Mouse (Mus musculus): Measurements from ENCODE around the gene Gpcpd1.

Gpcpd1 gene

GRCm38 (mm10) chr2:132517194-132517836 lies 70.2 kb downstream of the Gpcpd1 start:
- no peak for DNase-seq (ENCODE audit: low read depth, low spot score)

- DNase-seq (ENCODE audit: low read depth, low spot score): peak; percentile 82
Measured at GRCm38 (mm10) chr2:132516130-132517030, 71.1 kb downstream of the Gpcpd1 start.

- no peak for DNase-seq (ENCODE audit: low read depth, low spot score)
Measured at GRCm38 (mm10) chr2:132515607-132516006, 71.9 kb downstream of the Gpcpd1 start.

- no peak for DNase-seq (ENCODE audit: low read depth, low spot score)
Measured at GRCm38 (mm10) chr2:132515076-132515475, 72.5 kb downstream of the Gpcpd1 start.

GRCm38 (mm10) chr2:132514353-132514752 lies 73.2 kb downstream of the Gpcpd1 start:
- no peak for DNase-seq (ENCODE audit: low read depth, low spot score)

- no peak for DNase-seq (ENCODE audit: low read depth, low spot score)
Measured at GRCm38 (mm10) chr2:132513371-132514181, 74.0 kb downstream of the Gpcpd1 start.

- DNase-seq (ENCODE audit: low read depth, low spot score): no peak
Measured at GRCm38 (mm10) chr2:132512977-132513351, 74.6 kb downstream of the Gpcpd1 start.

- DNase-seq (ENCODE audit: low read depth, low spot score): no peak
Measured at GRCm38 (mm10) chr2:132512051-132512976, 75.2 kb downstream of the Gpcpd1 start.

- no peak for DNase-seq (ENCODE audit: low read depth, low spot score)
Measured at GRCm38 (mm10) chr2:132511011-132511818, 76.3 kb downstream of the Gpcpd1 start.

GRCm38 (mm10) chr2:132509714-132510113 lies 77.8 kb downstream of the Gpcpd1 start:
- DNase-seq (ENCODE audit: low read depth, low spot score): no peak

GRCm38 (mm10) chr2:132509261-132509660 lies 78.3 kb downstream of the Gpcpd1 start:
- no peak for DNase-seq (ENCODE audit: low read depth, low spot score)

- no peak for DNase-seq (ENCODE audit: low read depth, low spot score)
Measured at GRCm38 (mm10) chr2:132507521-132507920, 80.0 kb downstream of the Gpcpd1 start.

GRCm38 (mm10) chr2:132507091-132507490 lies 80.4 kb downstream of the Gpcpd1 start:
- DNase-seq (ENCODE audit: low read depth, low spot score): no peak

GRCm38 (mm10) chr2:132505828-132506227 lies 81.7 kb downstream of the Gpcpd1 start:
- DNase-seq (ENCODE audit: low read depth, low spot score): no peak

- DNase-seq (ENCODE audit: low read depth, low spot score): no peak
Measured at GRCm38 (mm10) chr2:132498344-132498743, 89.2 kb downstream of the Gpcpd1 start.

GRCm38 (mm10) chr2:132497412-132498135 lies 90.0 kb downstream of the Gpcpd1 start:
- DNase-seq (ENCODE audit: low read depth, low spot score): no peak

- no peak for DNase-seq (ENCODE audit: low read depth, low spot score)
Measured at GRCm38 (mm10) chr2:132493184-132493583, 94.3 kb downstream of the Gpcpd1 start.

GRCm38 (mm10) chr2:132485454-132485853 lies 102.1 kb downstream of the Gpcpd1 start:
- DNase-seq (ENCODE audit: low read depth, low spot score): peak; percentile 72

GRCm38 (mm10) chr2:132481547-132481946 lies 106.0 kb downstream of the Gpcpd1 start:
- DNase-seq (ENCODE audit: low read depth, low spot score): no peak

Measured in forelimb bud, embryonic 11.5 days (tissue).